Mouse (Mus musculus) bone marrow, adult 2 months (tissue): ENCODE measurements around the gene Adamtsl5.

Source experiments
- CTCF ChIP-seq: fragments of 200-500 bp; IDR thresholded peaks from 2 replicates; pipeline ENCODE4 v1.5.1; 2011; ENCODE audit warnings: low read length, control low read depth; ENCODE audit not compliant: control insufficient read depth, insufficient read depth
- POLR2A ChIP-seq: fragments of 200-500 bp; IDR thresholded peaks from 2 replicates; pipeline ENCODE4 v1.6.1; 2011; ENCODE audit warnings: low read depth, mild to moderate bottlenecking, control low read depth, low read length, borderline replicate concordance; ENCODE audit not compliant: control insufficient read depth

DNA sequence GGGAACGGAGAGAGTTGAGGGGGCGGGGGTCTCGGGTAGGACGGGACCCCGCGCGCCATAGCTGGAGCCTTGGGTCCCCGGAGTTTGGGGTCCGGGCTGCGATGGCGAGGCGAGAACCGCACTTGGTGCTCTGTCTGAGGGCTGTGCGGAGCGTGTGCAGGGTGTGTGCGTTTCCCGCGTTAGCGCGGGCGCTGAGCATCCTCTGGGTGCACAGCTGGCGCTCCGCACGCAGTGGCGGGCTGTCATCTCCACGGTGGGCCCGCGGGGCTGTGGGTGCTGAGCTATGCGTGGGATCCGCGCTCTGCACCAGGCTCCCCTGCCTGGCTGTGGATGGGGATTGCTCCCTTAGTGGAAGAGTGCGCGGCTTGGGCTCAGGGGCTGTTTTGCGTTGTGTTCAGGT lies 8.5 kb upstream of the Adamtsl5 start:
- TF ChIP-seq POLR2A (no peak), CTCF (no peak)
